Mouse (Mus musculus) bone marrow, adult 2 months (tissue): ENCODE data around the gene Lca5l.

Source experiments
- CTCF ChIP-seq: fragments of 200-500 bp; IDR thresholded peaks from 2 replicates; pipeline ENCODE4 v1.5.1; 2011; ENCODE audit warnings: low read length, control low read depth; ENCODE audit not compliant: control insufficient read depth, insufficient read depth
- POLR2A ChIP-seq: fragments of 200-500 bp; IDR thresholded peaks from 2 replicates; pipeline ENCODE4 v1.6.1; 2011; ENCODE audit warnings: low read depth, mild to moderate bottlenecking, control low read depth, low read length, borderline replicate concordance; ENCODE audit not compliant: control insufficient read depth

DNA sequence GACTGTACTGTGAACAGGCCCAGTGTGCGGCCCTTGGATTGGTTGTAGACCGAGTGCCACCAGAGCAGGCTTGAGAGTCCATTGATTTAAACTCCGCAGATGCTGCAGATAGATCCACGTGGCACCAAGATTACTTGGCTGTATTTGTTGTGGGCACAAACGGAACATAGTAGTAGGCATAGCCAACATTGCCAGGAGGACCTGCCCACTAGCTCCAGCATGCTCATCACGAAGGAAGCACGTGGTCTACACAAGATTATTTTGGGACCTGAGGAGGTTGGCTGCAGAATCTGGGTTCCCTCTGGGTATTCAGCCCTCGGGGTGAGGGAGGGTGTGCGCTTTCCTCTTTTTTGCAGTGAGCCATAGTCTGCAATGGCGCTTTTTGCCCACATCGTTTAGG is 34.9 kb downstream of the Lca5l start:
- TF ChIP-seq CTCF, result no peak
- no peak for TF ChIP-seq POLR2A
